Mouse (Mus musculus) induced T-regulatory cell, adult 2 months (primary cell): Measurements from ENCODE around the gene Olfr125.

Experiments used
- DNase-seq: peaks from one replicate; pipeline ENCODE4 v3.0.0-alpha.2; 2012; ENCODE audit warnings: low read depth

Gene Olfr125

GRCm38 (mm10) chr17:37832649-37833048 is at the start of gene Olfr125:
Olfr125 (plus strand) TSS chr17:37832949.
- no peak for DNase-seq

GRCm38 (mm10) chr17:37793229-37793628 is 39.5 kb upstream of the Olfr125 start, which contains the start of gene Olfr123:
Olfr123 (plus strand) TSS chr17:37793529.
- DNase-seq: no peak

GRCm38 (mm10) chr17:37799588-37799987 is 33.2 kb upstream of the Olfr125 start, which contains the start of gene Olfr124:
Olfr124 (plus strand) TSS chr17:37799888.
- no peak for DNase-seq

GRCm38 (mm10) chr17:37847183-37847582 is 14.4 kb downstream of the Olfr125 start, which contains the start of gene Olfr126:
Olfr126 (plus strand) TSS chr17:37847483.
- no peak for DNase-seq

- DNase-seq: no peak
Observed at GRCm38 (mm10) chr17:37863901-37864300, 31.2 kb downstream of the Olfr125 start.

GRCm38 (mm10) chr17:37869676-37870205 is 37.0 kb downstream of the Olfr125 start:
- no peak for DNase-seq

- no peak for DNase-seq
Observed at GRCm38 (mm10) chr17:37873830-37874229, 41.1 kb downstream of the Olfr125 start.
